In the genomic region with DNA sequence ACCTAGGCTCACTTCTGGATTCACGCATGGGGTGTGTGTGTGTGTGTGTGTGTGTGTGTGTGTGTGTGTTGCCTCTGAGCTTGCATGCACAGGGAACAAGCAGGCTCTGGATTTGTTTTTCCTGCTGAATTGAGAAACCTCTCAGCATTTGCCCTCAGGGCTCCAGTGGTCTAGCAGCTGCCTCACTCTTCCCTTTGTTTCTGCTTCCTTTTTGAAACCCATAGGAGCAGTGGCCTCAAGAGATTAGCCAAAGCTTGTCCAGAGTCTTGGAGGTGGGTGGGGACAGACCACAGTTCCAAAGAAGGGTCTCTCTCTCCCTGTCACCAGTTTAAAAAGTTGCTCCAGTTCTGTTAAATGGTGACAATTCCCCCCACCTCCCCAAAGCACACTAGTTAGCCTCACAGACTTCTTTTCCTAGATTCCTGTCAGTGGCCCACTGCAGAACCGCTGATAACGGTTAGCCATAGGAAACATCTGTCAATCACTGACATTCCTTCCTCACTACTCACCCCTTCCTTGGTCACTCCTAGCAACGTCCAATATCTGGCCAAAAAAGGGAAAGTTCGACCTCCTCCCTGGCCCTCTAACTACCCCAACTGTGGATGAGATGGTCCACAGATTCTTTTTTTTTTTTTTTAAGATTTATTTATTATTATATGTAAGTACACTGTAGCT, we compare ENCODE assay signal across 18 mouse cellular contexts. TPM values are rescaled to one million over a fixed set of nuclear protein-coding genes. Genes with fewer than 3 reads are reported as not detected.
DNase-seq lines count a peak whose midpoint lies in the region; ATAC-seq lines count a peak whose summit lies in the region.
"Had no signal": no experiment of that assay in that cellular context is flagged by ENCODE, and none has a peak within 500 bp of the region (broad histone marks: within the 10 kb centered on the region; RNA-seq: fewer than 3 reads in every experiment).

No protein-coding gene starts in this region.

- no peak overlapping the region for H3K4me3 ChIP-seq in heart, embryonic 14.5 days (ENCODE audit: control insufficient read depth in 1 of 2, insufficient read depth in 1 of 2, low read depth in 1 of 2, low read length in 2 of 2)
- no peak overlapping the region for H3K4me3 ChIP-seq in embryonic facial prominence, embryonic 13.5 days
- H3K4me3 ChIP-seq: forebrain, embryonic 15.5 days; gastrocnemius, adult 2 months; neural tube, embryonic 13.5 days had no signal

- DNase-seq in heart, adult 18-20 months = no peak
- DNase-seq in urinary bladder, postnatal 14 days (ENCODE audit: low spot score) = peak; percentile 30
- DNase-seq in urinary bladder, postnatal 25 days (ENCODE audit: low spot score) = no peak
- no peak for DNase-seq in thymus, postnatal 14 days
- no peak for DNase-seq in cerebellum, adult 9-11 months
- DNase-seq: cerebellum, adult 11-12 months; gastrocnemius, adult 2 months; heart, postnatal 36 days; left cerebral cortex, postnatal 4 days; lung, embryonic 14.5 days; right cerebral cortex, adult 18-20 months had no signal

- H3K4me2 ChIP-seq in heart, embryonic 14.5 days (ENCODE audit: low read length) = no peak overlapping the region
- H3K4me2 ChIP-seq in embryonic facial prominence, embryonic 13.5 days = no peak overlapping the region
- H3K4me2 ChIP-seq: forebrain, embryonic 15.5 days; lung, embryonic 14.5 days; midbrain, embryonic 11.5 days; neural tube, embryonic 13.5 days had no signal

- peak overlapping the region; percentile 20 to 46; a peak in 2 of 4 replicates for H3K27ac ChIP-seq in heart, embryonic 14.5 days (replicated peaks in 1 of 2; ENCODE audit: control insufficient read depth in 1 of 2, insufficient read depth in 1 of 2, low read depth in 2 of 2, low read length in 2 of 2)
- peak overlapping the region; percentile 60; the same call in 1 of the 2 replicates for H3K27ac ChIP-seq in embryonic facial prominence, embryonic 13.5 days
- H3K27ac ChIP-seq: forebrain, embryonic 15.5 days; gastrocnemius, adult 2 months; kidney, postnatal 0 days; neural tube, embryonic 13.5 days had no signal

- 10% methylated on average over 5 of the region's 5 CpGs for WGBS in heart, embryonic 14.5 days
- WGBS in embryonic facial prominence, embryonic 13.5 days = 24% methylated on average over 5 of the region's 5 CpGs

- no peaks in the 10 kb centered on the region for H3K9me3 ChIP-seq in heart, embryonic 14.5 days (ENCODE audit: control insufficient read depth, low read length)
- H3K9me3 ChIP-seq in embryonic facial prominence, embryonic 13.5 days = no peaks in the 10 kb centered on the region
- H3K9me3 ChIP-seq: forebrain, embryonic 15.5 days; neural tube, embryonic 13.5 days had no signal

- peaks cover 13 to 15% of the 10 kb centered on the region in 2 experiments for H3K4me1 ChIP-seq in heart, embryonic 14.5 days (ENCODE audit: control insufficient read depth in 2 of 2, insufficient read depth in 2 of 2, low read length in 2 of 2)
- H3K4me1 ChIP-seq in embryonic facial prominence, embryonic 13.5 days = peaks cover 12% of the 10 kb centered on the region

- peak; percentile 48; the same call in 1 of the 2 replicates for ATAC-seq in heart, embryonic 14.5 days (ENCODE audit: insufficient number of reproducible peaks, insufficient read depth, low FRiP score, low read depth)
- no peak; the same call in 1 of the 2 replicates for ATAC-seq in embryonic facial prominence, embryonic 13.5 days (ENCODE audit: insufficient number of reproducible peaks, insufficient read depth, low FRiP score, low TSS enrichment, low read depth)
- ATAC-seq in monocyte, adult 5-6 weeks (replicated peaks; ENCODE audit: insufficient number of reproducible peaks, low FRiP score, low TSS enrichment, poor library complexity, severe bottlenecking) = no peak
- ATAC-seq: forebrain, embryonic 15.5 days had no signal

- no peaks in the 10 kb centered on the region for H3K36me3 ChIP-seq in heart, embryonic 14.5 days (ENCODE audit: control insufficient read depth, insufficient read depth, low read length)
- H3K36me3 ChIP-seq in embryonic facial prominence, embryonic 13.5 days = no peaks in the 10 kb centered on the region
- H3K36me3 ChIP-seq: forebrain, embryonic 15.5 days; neural tube, embryonic 13.5 days had no signal

- H3K27me3 ChIP-seq in heart, embryonic 14.5 days (ENCODE audit: control insufficient read depth, insufficient read depth, low read length) = no peaks in the 10 kb centered on the region
- no peaks in the 10 kb centered on the region for H3K27me3 ChIP-seq in embryonic facial prominence, embryonic 13.5 days
- H3K27me3 ChIP-seq: forebrain, embryonic 15.5 days; neural tube, embryonic 13.5 days had no signal

- no peak overlapping the region; the same call in 1 of the 2 replicates for H3K9ac ChIP-seq in heart, embryonic 14.5 days (ENCODE audit: low read length)
- H3K9ac ChIP-seq in embryonic facial prominence, embryonic 13.5 days = no peak overlapping the region
- H3K9ac ChIP-seq: forebrain, embryonic 15.5 days; lung, embryonic 14.5 days; neural tube, embryonic 13.5 days had no signal

RNA-seq across cellular contexts. Expression of a gene that starts 24.1 kb away (rescaled TPM):
- 37.9 and 39.4 TPM in 2 replicates for polyA plus RNA-seq in heart, embryonic 14.5 days (2014; fragmentation: Nextera tagmentation; extraction: Ambion mirVana)
- 10 to 100 TPM; 13.6 to 17.0 TPM for total RNA-seq in heart, adult 18-20 months (2021)
- polyA plus RNA-seq in embryonic facial prominence, embryonic 13.5 days (2015; fragmentation: Nextera tagmentation; extraction: Ambion mirVana) = 16.7 and 18.8 TPM in 2 replicates
- total RNA-seq in monocyte, adult 5-6 weeks (2017) = 133 to 163 TPM (median 146 TPM) in 3 replicates
